Mouse (Mus musculus): ENCODE measurements around the gene Dusp12.

DNA sequence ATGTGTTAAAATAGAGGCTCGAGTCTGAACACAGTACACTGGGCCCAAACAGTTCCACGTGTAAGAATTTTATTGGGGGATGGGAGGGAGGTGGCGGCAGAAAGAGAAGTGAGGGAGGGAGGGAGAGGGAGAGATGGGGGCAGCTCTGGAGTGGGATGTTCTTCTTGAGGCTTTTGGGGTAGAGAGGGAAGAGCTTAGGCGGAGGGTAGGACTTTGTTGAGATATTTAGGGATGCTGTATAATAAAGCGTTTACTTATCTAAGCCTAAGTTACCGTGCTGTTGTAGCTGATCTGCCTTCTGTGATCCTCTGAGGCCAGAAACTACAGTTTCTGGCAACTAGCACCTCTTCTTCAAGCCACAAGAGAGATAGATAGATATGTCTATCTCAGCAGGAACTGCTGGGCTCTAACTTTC lies 711 bp upstream of the Dusp12 start:
- no peak for TF ChIP-seq POLR2A (IDR thresholded peaks at IDR 0.05; ENCODE audit: insufficient read depth, low read length)
- no peak for TF ChIP-seq CTCF (IDR thresholded peaks at IDR 0.05; ENCODE audit: low read depth, low read length)
- TF ChIP-seq EP300 (IDR thresholded peaks at IDR 0.05; ENCODE audit: insufficient read depth, low read depth, low read length): no peak
